Mouse (Mus musculus): ENCODE data around the gene Sub1. TPM values are rescaled to one million over a fixed set of nuclear protein-coding genes. Genes with fewer than 3 reads are reported as not detected.
A peak's percentile ranks its signal among the peaks of the same experiment; 100 is the strongest.

The Sub1 gene
- polyA plus RNA-seq, 1 experiment = 219 TPM

DNA sequence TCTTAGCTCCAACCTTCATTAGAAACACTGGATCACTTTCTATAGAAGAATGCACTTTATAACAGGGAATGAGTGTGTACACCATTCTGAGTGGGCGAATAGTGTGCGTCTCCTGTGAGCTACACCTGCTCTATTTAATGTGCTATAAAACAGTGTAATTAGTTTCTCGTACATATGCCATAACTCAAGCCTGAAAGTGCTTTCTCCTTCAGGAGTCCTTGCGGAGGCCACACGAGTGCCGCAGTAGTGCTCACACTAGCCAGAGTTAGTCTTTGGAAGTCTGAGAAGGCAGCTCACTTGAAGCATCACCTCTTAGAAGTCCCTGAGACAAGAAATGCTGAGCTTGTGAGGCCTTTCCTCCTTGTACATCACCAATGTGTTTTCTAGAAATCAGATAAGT lies 9.4 kb upstream of the Sub1 start:
- no peak for TF ChIP-seq CTCF (IDR thresholded peaks at IDR 0.05; ENCODE audit: extremely low read depth, insufficient read depth, low read length)
- no peak for TF ChIP-seq POLR2A (IDR thresholded peaks at IDR 0.05; ENCODE audit: extremely low read depth, insufficient read depth, low read length)
- Histone ChIP-seq H3K4me3 (ENCODE audit: insufficient read depth, low read length) (no peak overlapping the region), H3K4me1 (ENCODE audit: control insufficient read depth, insufficient read depth, low read length) (no peaks in the 10 kb centered on the region), H3K27ac (ENCODE audit: insufficient read depth, low read length) (no peak overlapping the region)

DNA sequence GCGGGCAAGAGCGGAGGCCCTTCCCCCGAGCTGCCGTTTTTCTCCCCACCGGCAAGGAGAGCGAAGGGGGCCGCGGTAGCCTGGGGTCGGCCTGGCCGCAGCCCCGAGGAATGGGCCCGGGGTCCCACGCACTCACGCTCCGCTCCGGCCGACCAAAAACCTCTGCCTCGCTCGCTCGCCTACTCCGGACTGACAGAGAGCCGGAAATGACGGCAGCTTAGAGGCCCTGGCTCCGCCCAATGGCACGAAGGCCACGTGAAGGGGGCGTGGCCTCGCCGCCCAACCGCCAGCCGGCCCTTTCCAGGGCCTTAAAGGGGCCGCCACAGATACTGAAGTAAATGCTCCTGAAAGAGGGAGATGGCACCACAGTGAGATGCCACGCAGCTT lies 975 bp downstream of the Sub1 start:
- TF ChIP-seq CTCF (IDR thresholded peaks at IDR 0.05; ENCODE audit: extremely low read depth, insufficient read depth, low read length) (no peak), POLR2A (IDR thresholded peaks at IDR 0.05; ENCODE audit: extremely low read depth, insufficient read depth, low read length) (peak; percentile 98)
- Histone ChIP-seq H3K27ac (ENCODE audit: insufficient read depth, low read length) (peak overlapping the region; percentile 92), H3K4me3 (ENCODE audit: insufficient read depth, low read length) (peak overlapping the region; percentile 71), H3K4me1 (ENCODE audit: control insufficient read depth, insufficient read depth, low read length) (peaks cover 2% of the 10 kb centered on the region; the same call in 1 of the 2 replicates)

DNA sequence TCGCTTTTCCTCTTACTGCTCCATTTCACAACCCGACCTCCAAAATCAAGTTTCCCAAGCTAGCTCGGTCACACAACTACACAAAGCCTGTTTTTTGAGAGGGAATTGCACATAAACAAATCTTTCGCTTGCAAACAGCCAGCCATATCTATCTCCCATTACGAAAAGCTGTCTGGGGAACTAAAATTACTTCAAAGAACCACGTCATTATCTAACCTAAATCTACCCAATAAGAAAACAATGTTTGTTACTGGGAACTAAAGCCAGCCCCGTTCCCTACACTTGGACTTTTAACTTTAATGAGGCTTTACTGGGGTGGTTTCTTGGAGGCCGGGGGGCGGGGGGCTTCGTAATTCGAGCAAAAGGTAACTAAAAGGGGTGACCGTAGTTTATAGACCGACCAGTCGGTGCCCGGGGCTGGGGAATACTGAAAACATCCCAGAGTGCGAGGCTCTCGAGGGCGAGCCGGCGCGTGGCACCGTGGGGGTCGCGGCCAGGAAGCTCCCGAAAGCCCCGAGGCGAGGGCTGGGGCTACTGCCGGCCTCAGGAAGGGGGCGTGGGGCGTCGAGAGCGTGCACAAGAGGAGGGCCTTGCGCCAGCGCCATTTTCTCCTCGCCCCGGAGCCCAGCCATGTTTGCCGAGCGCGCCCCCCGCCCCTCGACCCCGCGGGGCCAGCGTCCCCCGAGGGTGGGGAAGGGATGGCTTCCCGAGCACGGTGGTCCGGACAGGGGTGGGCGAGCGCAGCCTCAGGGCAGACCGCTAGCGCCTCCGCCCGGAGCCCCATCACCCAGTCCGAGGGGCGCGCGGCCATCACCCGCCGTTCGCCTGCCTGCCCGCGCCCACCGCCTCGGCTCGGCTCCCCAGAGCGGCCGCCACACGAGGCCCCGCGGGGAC lies 1.6 kb downstream of the Sub1 start:
- TF ChIP-seq CTCF (IDR thresholded peaks at IDR 0.05; ENCODE audit: extremely low read depth, insufficient read depth, low read length) = no peak
- no peak for TF ChIP-seq POLR2A (IDR thresholded peaks at IDR 0.05; ENCODE audit: extremely low read depth, insufficient read depth, low read length)
- Histone ChIP-seq H3K4me3 (ENCODE audit: insufficient read depth, low read length) (peak overlapping the region; percentile 71), H3K4me1 (ENCODE audit: control insufficient read depth, insufficient read depth, low read length) (peaks cover 2% of the 10 kb centered on the region; the same call in 1 of the 2 replicates), H3K27ac (ENCODE audit: insufficient read depth, low read length) (peak overlapping the region; percentile 92)

DNA sequence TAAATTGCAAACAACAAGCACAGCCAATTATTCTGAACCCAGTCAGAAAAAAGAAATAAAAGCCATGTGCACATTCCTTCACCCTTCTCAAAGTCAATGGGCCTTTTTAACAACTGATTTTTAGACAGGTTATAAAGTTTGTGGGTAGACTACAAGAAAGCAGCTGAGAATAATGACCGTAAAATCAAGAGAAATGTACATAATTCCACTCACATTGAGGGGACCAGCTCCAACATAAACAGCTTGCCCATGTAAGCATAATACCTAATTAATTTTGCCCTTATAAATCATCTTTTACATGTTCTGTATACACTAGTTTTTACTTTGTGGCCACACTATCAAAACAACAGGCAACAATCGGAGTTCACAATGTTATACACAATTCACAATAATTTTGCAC lies 2.8 kb downstream of the Sub1 start:
- peaks cover 3% of the 10 kb centered on the region; the same call in 1 of the 2 replicates for H3K4me1 ChIP-seq (ENCODE audit: control insufficient read depth, insufficient read depth, low read length)

DNA sequence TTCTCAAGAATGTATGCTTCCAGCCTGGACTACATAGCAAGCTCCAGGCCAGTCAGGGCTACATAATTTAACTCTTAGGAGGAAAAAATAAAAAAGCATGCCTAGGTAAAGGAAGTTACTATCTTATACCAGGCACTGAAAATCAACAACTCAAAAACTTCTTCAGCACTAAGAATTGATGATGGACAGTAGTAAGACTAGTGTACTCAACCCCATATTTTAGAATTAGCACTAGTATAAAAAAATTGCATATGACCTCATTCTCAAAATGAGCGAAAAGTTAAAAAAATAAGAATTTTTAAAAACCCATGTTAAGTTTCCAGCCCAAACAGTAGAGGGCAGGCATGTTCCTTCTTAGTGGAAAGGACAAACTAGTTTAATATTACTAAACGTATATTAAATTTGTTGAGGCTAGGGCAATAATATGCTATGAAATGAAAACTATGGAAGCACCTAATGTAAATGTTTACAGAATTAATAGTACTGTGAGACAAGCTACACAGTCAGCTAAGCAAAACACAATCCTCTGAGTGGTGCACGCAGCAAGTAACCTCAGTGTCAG lies 5.2 kb downstream of the Sub1 start:
- Histone ChIP-seq H3K4me1 (ENCODE audit: control insufficient read depth, insufficient read depth, low read length) (peaks cover 3% of the 10 kb centered on the region; the same call in 1 of the 2 replicates), H3K27ac (ENCODE audit: insufficient read depth, low read length) (no peak overlapping the region), H3K4me3 (ENCODE audit: insufficient read depth, low read length) (no peak overlapping the region)
- TF ChIP-seq POLR2A (IDR thresholded peaks at IDR 0.05; ENCODE audit: extremely low read depth, insufficient read depth, low read length) (no peak), CTCF (IDR thresholded peaks at IDR 0.05; ENCODE audit: extremely low read depth, insufficient read depth, low read length) (no peak)

More for the DNA sequence above, 2.8 kb downstream of the Sub1 start:
- TF ChIP-seq CTCF (IDR thresholded peaks at IDR 0.05; ENCODE audit: extremely low read depth, insufficient read depth, low read length) (no peak), POLR2A (IDR thresholded peaks at IDR 0.05; ENCODE audit: extremely low read depth, insufficient read depth, low read length) (no peak)
- H3K27ac ChIP-seq (ENCODE audit: insufficient read depth, low read length) = no peak overlapping the region
- H3K4me3 ChIP-seq (ENCODE audit: insufficient read depth, low read length) = peak overlapping the region; percentile 71; the same call in 1 of the 2 replicates

DNA sequence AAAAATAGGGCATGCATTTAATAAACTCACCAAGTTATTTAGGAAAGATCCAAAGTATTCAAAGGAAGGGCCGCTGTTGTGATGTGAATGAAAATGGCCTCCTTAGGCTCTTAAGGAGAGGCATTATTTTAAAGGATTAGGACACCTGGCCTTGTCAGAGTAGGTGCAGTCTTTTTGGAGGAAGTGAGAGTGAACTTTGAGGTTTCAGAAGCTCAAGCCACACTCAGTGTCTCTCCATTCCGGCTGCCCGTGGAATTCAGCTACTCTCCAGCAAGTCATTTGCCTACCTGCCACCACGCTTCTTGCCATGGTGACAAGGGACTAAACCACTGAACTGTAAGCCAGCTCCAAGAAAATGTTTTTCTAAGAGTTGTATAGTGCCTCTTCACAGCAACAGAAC lies 8.2 kb downstream of the Sub1 start:
- Histone ChIP-seq H3K27ac (ENCODE audit: insufficient read depth, low read length) (no peak overlapping the region), H3K4me1 (ENCODE audit: control insufficient read depth, insufficient read depth, low read length) (peaks cover 3% of the 10 kb centered on the region; the same call in 1 of the 2 replicates), H3K4me3 (ENCODE audit: insufficient read depth, low read length) (no peak overlapping the region)
- no peak for TF ChIP-seq POLR2A (IDR thresholded peaks at IDR 0.05; ENCODE audit: extremely low read depth, insufficient read depth, low read length)
- TF ChIP-seq CTCF (IDR thresholded peaks at IDR 0.05; ENCODE audit: extremely low read depth, insufficient read depth, low read length) = no peak

DNA sequence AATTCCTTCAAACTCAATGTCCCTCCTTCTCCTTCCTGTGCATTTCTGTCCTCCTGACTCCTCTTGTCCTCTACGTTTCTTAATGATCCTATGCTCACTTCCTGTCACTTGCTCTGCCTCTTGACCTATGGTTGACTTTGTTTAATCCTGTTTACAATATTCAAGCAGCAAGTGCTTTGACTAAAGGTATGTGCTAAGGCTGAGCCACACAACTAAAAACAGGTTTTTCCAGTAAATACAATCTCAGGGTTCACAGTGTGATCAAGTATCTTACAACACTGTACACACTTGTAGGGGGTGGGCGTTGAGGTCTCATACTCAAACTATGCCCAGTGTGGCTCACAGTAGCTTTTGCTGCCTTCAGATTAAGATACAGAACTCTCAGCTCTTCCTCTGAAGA lies 8.9 kb downstream of the Sub1 start:
- H3K4me1 ChIP-seq (ENCODE audit: control insufficient read depth, insufficient read depth, low read length) = peaks cover 2% of the 10 kb centered on the region; the same call in 1 of the 2 replicates
- no peak for TF ChIP-seq POLR2A (IDR thresholded peaks at IDR 0.05; ENCODE audit: extremely low read depth, insufficient read depth, low read length)

DNA sequence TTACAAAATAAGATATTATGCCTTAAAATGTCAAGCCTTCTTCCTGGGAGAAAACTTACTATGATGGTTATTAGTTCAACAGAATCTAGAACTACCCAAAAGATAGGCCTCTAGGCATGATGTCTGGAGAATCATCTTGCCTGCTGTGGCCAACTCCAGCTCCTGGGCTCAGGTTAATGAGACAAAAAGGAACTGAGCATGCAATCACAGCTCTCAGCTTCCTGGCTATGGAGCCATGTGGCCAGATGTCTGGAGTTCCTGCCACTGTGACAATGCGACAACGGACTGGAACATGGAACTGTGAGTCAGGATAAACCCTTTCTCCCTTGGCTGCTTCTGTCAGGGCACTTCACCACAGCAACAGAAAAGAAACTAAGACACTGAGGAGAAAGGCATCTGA lies 14.8 kb downstream of the Sub1 start:
- TF ChIP-seq POLR2A (IDR thresholded peaks at IDR 0.05; ENCODE audit: extremely low read depth, insufficient read depth, low read length) = no peak
- TF ChIP-seq CTCF (IDR thresholded peaks at IDR 0.05; ENCODE audit: extremely low read depth, insufficient read depth, low read length) = no peak
- Histone ChIP-seq H3K27ac (ENCODE audit: insufficient read depth, low read length) (peak overlapping the region; percentile 55; the same call in 1 of the 2 replicates), H3K4me3 (ENCODE audit: insufficient read depth, low read length) (no peak overlapping the region), H3K4me1 (ENCODE audit: control insufficient read depth, insufficient read depth, low read length) (peaks cover 9% of the 10 kb centered on the region)

More for the DNA sequence above, 8.9 kb downstream of the Sub1 start:
- H3K4me3 ChIP-seq (ENCODE audit: insufficient read depth, low read length) = no peak overlapping the region
- H3K27ac ChIP-seq (ENCODE audit: insufficient read depth, low read length) = no peak overlapping the region

DNA sequence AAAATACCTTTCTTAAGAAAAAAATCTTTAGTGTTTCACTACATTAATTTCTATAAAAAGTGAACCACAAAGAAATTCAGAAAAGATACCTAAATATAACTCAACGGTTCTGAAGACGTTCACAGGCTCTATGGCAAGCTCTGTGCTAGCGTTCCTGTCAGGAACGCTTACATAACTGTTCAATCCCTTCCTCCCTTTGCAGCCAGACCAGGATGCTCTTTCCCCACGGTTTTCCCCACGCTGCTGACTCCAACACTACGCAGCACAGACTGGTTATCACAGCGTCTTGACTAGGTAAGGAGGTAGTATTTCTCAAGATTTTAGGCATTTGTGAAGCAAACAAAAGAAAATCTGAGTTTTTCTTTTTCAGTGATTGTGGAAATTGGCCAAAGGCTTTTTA lies 15.3 kb downstream of the Sub1 start:
- no peak overlapping the region for H3K27ac ChIP-seq (ENCODE audit: insufficient read depth, low read length)
- TF ChIP-seq CTCF (IDR thresholded peaks at IDR 0.05; ENCODE audit: extremely low read depth, insufficient read depth, low read length) (no peak), POLR2A (IDR thresholded peaks at IDR 0.05; ENCODE audit: extremely low read depth, insufficient read depth, low read length) (peak; percentile 11; the same call in 1 of the 2 replicates)
- no peak overlapping the region for H3K4me3 ChIP-seq (ENCODE audit: insufficient read depth, low read length)
- peaks cover 9% of the 10 kb centered on the region for H3K4me1 ChIP-seq (ENCODE audit: control insufficient read depth, insufficient read depth, low read length)
